Mouse (Mus musculus) limb, embryonic 14.5 days (tissue): ENCODE data around the gene Ncor1. TPM values are rescaled to one million over a fixed set of nuclear protein-coding genes. Genes with fewer than 3 reads are reported as not detected.
A peak's percentile ranks its signal among the peaks of the same experiment; 100 is the strongest.

Experiments
- ATAC-seq: fragments of 200-750 bp; cut with Nextera tagmentation; 2 replicates; pipeline ENCODE4 v1.8.0; 2017; ENCODE audit warnings: low read depth, moderate number of reproducible peaks, moderate TSS enrichment; ENCODE audit not compliant: low FRiP score
- DNase-seq: peaks from one replicate; pipeline ENCODE4 v3.0.0-alpha.2; 2015; ENCODE audit warnings: low spot score
- H3K27ac ChIP-seq: fragments of 300-500 bp; sonication (generic); replicated peaks from 2 replicates; pipeline ENCODE4 v1.5.1; 2014; ENCODE audit warnings: low read depth, mild to moderate bottlenecking, low read length, moderate library complexity, mixed read lengths
- H3K27me3 ChIP-seq: fragments of 300-500 bp; sonication (generic); 2 replicates; pipeline ENCODE4 v1.6.1; 2014; ENCODE audit warnings: low read length, mixed read lengths; ENCODE audit not compliant: control insufficient read depth, insufficient read depth
- H3K36me3 ChIP-seq: fragments of 300-500 bp; sonication (generic); 2 replicates; pipeline ENCODE4 v1.6.1; 2014; ENCODE audit warnings: mild to moderate bottlenecking, low read length, moderate library complexity, mixed read lengths; ENCODE audit not compliant: control insufficient read depth, insufficient read depth
- H3K4me1 ChIP-seq: fragments of 300-500 bp; sonication (generic); 2 replicates; pipeline ENCODE4 v1.6.1; 2014; ENCODE audit warnings: antibody characterized with exemption, low read length, mixed read lengths; ENCODE audit not compliant: control insufficient read depth, insufficient read depth
- H3K4me2 ChIP-seq: fragments of 300-500 bp; sonication (generic); replicated peaks from 2 replicates; pipeline ENCODE4 v1.6.1; 2014; ENCODE audit warnings: low read depth, mild to moderate bottlenecking, low read length, moderate library complexity; ENCODE audit not compliant: severe bottlenecking
- H3K4me3 ChIP-seq: fragments of 300-500 bp; sonication (generic); replicated peaks from 2 replicates; pipeline ENCODE4 v1.5.1; 2014; ENCODE audit warnings: low read length
- H3K9ac ChIP-seq: fragments of 300-500 bp; sonication (generic); 2 replicates; pipeline ENCODE4 v1.6.1; 2014; ENCODE audit warnings: mild to moderate bottlenecking, low read depth, low read length, moderate library complexity; ENCODE audit not compliant: severe bottlenecking
- H3K9me3 ChIP-seq: fragments of 300-500 bp; sonication (generic); 2 replicates; pipeline ENCODE4 v1.6.1; 2016; ENCODE audit warnings: low read length; ENCODE audit not compliant: control insufficient read depth
- POLR2A ChIP-seq: fragments of 200-500 bp; IDR thresholded peaks from 2 replicates; pipeline ENCODE4 v1.8.0; 2012; ENCODE audit warnings: inconsistent platforms, mild to moderate bottlenecking, moderate library complexity, borderline replicate concordance; ENCODE audit not compliant: insufficient read depth, insufficient read length; ENCODE audit errors: extremely low read depth
- WGBS: fragments of 180-500 bp; shearing (Covaris S2); extraction: QIAGEN DNeasy Blood & Tissue Kit; methylation state at CpG from one replicate; pipeline ENCODE4 v1.1.7; 2014; 5-methylcytosine and 5-hydroxymethylcytosine counted together
- polyA plus RNA-seq, 2 experiments: library from polyadenylated mRNA; depleted of rRNA in 1 of 2; stranded (reverse) in 1 of 2; unstranded in 1 of 2; fragments of >200 nt; fragmentation: Nextera tagmentation in 1 of 2; extraction: Ambion mirVana in 1 of 2; gene quantifications; 2 replicates each; pipeline versions ENCODE4 v1.2.1 to v1.2.3; 2012 to 2014

Ncor1 gene
- polyA plus RNA-seq, 2 experiments = 132 to 171 TPM

DNA sequence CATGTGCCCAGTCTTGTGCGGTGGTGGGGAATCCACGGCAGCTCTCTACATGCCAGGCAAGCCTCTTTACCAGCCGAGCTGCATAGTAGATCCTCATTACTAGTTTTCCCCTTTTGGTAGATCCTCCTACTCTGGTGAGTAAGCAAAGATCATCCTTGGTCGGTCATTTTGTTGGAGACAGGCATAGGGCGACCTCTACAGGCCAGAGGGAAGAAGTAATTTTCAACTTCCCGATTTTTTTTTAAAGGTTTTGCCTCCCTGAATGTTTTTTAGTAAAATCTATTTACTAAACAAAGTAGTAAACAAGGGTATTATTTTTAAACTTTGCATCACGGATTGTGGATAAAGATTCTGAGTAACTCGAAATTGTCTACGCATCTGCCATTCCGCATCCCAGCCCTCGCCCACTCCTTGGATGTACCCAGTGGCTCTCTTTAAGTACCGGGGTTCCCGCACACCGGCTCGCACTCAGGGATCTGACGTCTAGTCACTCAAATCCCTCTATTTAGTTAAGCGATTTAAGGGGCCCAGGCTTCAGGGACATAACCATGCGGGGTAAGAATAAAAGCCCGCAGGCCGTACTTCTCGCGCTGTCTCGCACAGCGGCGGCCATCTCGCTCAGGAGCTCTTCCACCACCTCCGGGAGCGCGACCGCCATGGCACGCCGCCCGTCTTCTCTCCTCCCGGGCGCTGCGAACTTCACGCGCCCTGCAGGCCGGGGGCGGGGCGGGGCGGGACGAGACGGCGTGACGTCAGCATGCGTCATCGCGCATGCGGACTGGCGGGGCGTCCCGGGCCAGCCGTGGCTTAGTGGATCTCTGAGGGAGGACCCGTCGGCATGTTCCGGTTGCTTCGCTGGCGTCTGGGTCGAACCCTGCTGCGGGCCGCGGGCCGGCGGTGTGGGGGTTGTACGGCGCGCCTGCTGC, 177.4 kb downstream of the Ncor1 start, which contains the start of the genes Zswim7 and Ttc19:
TSS of gene Zswim7 (minus strand) at position 701 of the 926 bp plus-strand sequence.
TSS of gene Ttc19 (plus strand) at position 799 of the 926 bp plus-strand sequence.
- H3K9me3 ChIP-seq = no peaks in the 10 kb centered on the region
- DNase-seq = peak; percentile 90
- peak within 1 kb of the TSS; percentile 78 for H3K9ac ChIP-seq
- TF ChIP-seq POLR2A = peak; percentile 76; the same call in 1 of the 2 replicates
- ATAC-seq = peak; percentile 95
- peaks cover 21% of the 10 kb centered on the region for H3K36me3 ChIP-seq
- peak within 1 kb of the TSS; percentile 87 for H3K4me2 ChIP-seq
- WGBS = under 1% methylated on average over 36 of the region's 68 CpGs
- H3K27me3 ChIP-seq = no peaks in the 10 kb centered on the region
- H3K4me3 ChIP-seq = peak within 1 kb of the TSS; percentile 85
- peak within 1 kb of the TSS; percentile 92 for H3K27ac ChIP-seq
- peaks cover 3% of the 10 kb centered on the region; the same call in 1 of the 2 replicates for H3K4me1 ChIP-seq

DNA sequence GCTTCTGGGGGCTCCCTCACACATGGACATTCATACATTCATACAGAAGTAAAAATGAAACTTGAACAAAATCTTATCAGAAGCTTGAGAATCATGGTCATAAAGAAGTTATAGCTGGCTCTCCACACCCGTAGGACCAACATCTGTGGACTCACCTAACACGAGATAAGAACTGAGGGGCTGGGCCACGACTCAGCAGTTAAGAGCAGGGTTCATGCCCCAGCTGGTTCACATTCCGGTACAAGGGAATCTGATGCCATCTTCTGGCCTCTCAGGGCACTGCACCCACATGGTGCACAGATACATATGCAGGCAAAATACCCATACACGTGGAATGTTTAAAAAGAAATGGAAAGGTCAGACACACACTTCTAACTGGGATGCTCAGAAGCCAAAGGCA, 180.3 kb downstream of the Ncor1 start:
- Histone ChIP-seq H3K36me3 (no peaks in the 10 kb centered on the region), H3K4me3 (no peak overlapping the region), H3K9me3 (no peaks in the 10 kb centered on the region), H3K27ac (no peak overlapping the region), H3K27me3 (no peaks in the 10 kb centered on the region), H3K4me2 (no peak overlapping the region), H3K9ac (no peak overlapping the region), H3K4me1 (peaks cover 3% of the 10 kb centered on the region; the same call in 1 of the 2 replicates)
- ATAC-seq = no peak
- DNase-seq = peak; percentile 39
- TF ChIP-seq POLR2A = no peak
- WGBS = 20% methylated on average over 5 of the region's 5 CpGs

DNA sequence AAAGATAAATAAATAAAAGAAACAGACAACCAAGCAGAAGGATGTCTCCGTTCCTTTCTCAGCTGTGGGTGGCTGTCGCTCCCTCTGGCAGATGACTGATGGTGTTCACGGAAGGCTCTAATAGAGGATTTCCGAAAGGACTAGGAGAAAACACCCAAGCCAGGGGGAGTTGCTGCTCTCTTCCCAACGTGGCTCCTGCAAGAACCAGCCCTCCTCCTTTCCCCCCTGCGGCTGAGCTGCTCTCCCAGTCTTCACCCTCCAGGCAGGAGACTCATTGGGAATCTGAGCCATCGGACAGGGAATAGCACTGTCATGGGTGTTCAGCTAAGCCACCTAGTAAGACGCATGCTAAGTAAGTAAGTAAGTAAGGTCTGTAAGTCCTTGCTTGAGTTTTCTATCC, 181.3 kb downstream of the Ncor1 start:
- no peaks in the 10 kb centered on the region for H3K27me3 ChIP-seq
- H3K36me3 ChIP-seq = no peaks in the 10 kb centered on the region
- no peak overlapping the region for H3K4me2 ChIP-seq
- no peak for ATAC-seq
- H3K9me3 ChIP-seq = no peaks in the 10 kb centered on the region
- no peak for DNase-seq
- H3K9ac ChIP-seq = no peak overlapping the region
- H3K4me1 ChIP-seq = peaks cover 1% of the 10 kb centered on the region; the same call in 1 of the 2 replicates
- TF ChIP-seq POLR2A = no peak
- WGBS = 66% methylated on average over 8 of the region's 8 CpGs
- H3K4me3 ChIP-seq = no peak overlapping the region
- H3K27ac ChIP-seq = no peak overlapping the region

DNA sequence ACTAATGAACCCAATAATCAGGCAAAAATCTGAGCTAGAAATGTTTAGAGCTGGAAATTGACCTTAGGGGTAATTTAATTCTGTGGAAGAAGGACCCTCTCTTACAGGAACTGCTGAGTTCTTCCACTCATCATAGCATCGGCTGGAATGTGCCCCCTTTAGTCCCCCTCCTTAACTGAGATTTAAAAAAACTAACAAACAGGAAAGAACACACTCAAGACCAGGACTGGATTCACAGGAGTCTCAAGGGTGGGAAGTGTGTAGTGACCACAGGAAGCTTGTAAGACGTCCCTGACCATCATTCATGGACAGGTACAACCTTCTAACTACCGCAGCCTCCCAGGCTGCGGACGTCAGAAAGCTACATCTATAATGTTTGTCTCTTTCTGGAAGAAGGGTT, 187.5 kb downstream of the Ncor1 start:
- H3K4me3 ChIP-seq = no peak overlapping the region
- TF ChIP-seq POLR2A = no peak
- WGBS = 52% methylated on average over 5 of the region's 5 CpGs
- ATAC-seq = no peak
- no peak overlapping the region for H3K27ac ChIP-seq
- H3K4me1 ChIP-seq = no peaks in the 10 kb centered on the region
- H3K9me3 ChIP-seq = no peaks in the 10 kb centered on the region
- H3K36me3 ChIP-seq = peaks cover 12% of the 10 kb centered on the region
- DNase-seq = no peak
- no peak overlapping the region for H3K4me2 ChIP-seq
- H3K9ac ChIP-seq = no peak overlapping the region
- no peaks in the 10 kb centered on the region for H3K27me3 ChIP-seq

DNA sequence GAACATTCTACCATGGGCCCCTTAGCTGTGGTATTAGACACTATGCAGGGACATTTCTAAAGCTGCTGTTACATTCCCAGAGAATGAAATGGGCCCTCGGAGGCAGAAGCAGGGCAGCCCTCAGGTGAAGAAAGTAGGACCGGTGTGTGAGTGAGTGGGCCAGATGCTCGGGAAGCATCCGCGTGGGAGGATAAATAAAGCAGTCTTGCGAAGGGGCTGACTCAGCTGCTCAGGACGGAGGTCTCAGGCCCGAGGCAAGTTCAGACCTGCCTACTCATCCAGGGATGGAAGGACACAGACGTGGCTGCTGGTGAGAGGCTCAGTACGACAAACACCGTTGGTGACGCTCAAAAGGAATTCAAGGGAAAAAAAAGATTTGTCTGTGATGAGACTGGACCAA, 189.2 kb downstream of the Ncor1 start:
- no peak overlapping the region for H3K9ac ChIP-seq
- H3K4me2 ChIP-seq = no peak overlapping the region
- no peak overlapping the region for H3K4me3 ChIP-seq
- H3K36me3 ChIP-seq = peaks cover 12% of the 10 kb centered on the region
- no peaks in the 10 kb centered on the region for H3K4me1 ChIP-seq
- 73% methylated on average over 12 of the region's 12 CpGs for WGBS
- no peak for TF ChIP-seq POLR2A
- H3K27ac ChIP-seq = no peak overlapping the region
- no peak for ATAC-seq
- DNase-seq = no peak
- no peaks in the 10 kb centered on the region for H3K27me3 ChIP-seq
- H3K9me3 ChIP-seq = no peaks in the 10 kb centered on the region
